Mouse (Mus musculus): ENCODE measurements around the gene Prkaca. TPM values are rescaled to one million over a fixed set of nuclear protein-coding genes. Genes with fewer than 3 reads are reported as not detected.

The Prkaca gene
- 251 and 300 TPM in 2 replicates for total RNA-seq (2021)
- long read RNA-seq, experiment 1, transcript Prkaca-201 (10 exons, 2,276 nt), result major isoform, 615 of 652 reads
- long read RNA-seq, experiment 1, partial matches to known transcripts, result 31 of 652 reads
- long read RNA-seq, experiment 1, other reads (novel, unspliced or antisense), result 6 of 652 reads
- long read RNA-seq, experiment 2, transcript Prkaca-201 (10 exons, 2,276 nt), result major isoform, 392 of 422 reads
- long read RNA-seq, experiment 2, partial matches to known transcripts, result 27 of 422 reads
- long read RNA-seq, experiment 2, other reads (novel, unspliced or antisense), result 3 of 422 reads

DNA sequence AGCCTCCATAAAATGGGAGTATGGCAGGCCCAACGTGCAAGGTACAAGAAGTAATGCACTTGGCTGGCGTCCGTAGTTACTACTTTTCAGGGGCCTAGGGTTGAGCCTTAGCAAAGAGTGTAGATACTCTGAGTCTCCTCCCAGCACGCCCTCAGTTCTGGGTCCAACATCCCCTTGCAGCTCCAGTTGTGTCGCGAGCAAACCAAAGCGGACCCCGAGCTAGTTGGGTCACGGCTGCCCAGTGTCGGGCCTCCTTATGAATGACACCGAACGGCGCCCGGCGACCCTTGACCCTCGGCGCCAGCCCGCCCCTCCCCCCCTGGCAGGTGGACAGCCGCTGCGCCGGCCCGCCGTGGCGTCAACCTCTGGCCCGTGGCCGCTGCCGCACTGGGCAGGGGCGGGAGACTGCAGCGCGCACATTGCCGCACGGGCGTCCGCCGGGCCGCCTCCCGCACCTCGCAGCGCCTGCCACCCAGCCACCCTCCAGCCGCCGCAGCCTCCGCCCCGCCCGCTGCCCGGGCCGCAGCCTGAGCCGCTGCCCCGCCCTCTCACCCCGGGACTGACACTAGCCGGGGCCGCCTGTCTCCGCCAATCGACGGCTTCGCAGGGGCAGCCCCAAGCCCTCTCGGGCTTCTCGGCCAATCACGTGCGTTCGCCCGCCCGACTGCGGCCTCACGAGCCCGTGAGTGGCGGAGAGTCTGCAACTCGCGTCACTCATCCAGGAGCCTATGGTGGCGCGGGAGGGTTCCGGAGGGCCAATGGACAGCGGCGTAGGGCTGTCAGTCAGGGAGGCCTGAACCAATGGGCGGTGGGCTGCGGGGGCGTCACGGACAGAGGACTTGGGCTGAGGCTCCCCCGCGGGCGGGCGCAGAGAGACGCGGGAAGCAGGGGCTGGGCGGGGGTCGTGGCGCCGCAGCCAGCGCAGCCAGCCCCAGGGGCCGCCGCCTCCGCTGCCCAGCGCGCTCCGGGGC lies at the start of gene Prkaca:
Gene Prkaca (plus strand): TSS at position 844 of the 971 bp plus-strand sequence.
- DNase-seq, result peak; percentile 99

DNA sequence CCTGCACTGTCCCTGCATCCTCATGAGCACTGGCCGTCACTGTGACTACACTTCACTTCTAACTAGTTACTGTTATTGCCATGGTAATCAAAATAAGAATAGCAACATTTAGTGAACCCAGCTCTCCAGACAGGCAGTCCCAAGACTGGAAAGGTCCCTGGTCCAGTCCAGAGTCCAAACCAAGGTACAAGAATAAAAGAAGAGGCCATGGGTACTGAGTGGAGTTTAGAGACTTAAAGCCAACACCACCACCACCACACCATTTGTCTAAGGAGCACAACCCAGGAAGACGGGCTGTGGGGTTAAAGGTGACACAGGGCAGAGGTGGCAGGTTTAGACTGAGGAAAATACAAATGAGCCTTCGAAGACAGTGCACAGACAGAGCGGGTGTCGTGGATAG lies 48.2 kb upstream of the Prkaca start:
- no peak for DNase-seq

DNA sequence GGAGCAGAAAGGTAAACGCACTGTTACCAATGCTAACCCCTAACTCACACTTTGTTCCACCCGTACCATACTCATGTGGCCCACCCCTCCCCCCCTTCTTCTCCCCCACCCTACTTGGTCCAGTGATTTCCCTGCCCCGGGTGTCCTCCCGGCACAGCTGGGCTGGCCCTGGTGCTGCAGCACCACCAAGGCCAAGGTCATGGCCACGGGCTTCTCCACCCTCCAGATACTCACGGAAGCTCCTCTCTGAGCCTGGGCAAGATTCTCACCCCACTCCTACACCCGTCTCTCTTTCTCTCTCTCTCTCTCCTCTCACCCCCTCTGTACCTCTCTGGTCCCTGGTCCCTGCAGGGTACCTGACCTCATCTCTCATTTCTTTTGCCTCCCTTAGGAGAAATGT lies 46.5 kb upstream of the Prkaca start:
- peak; percentile 87 for DNase-seq

DNA sequence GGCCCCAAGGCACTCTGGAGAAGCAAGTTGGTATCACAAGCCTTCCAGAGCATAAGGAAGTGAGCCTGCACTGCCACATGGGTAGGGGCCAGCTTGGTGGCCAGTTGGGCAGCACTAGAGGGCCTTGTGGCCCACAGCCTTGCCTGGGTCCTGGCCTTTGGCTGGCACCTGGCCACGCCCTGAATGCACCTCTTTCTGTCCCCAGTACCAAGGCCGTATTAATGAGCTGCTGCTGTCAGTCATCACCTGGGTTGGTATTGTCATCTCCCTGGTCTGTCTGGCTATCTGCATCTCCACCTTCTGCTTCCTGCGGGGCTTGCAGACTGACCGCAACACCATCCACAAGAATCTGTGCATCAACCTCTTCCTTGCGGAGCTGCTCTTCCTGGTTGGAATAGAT lies 38.6 kb upstream of the Prkaca start:
- DNase-seq, result no peak

DNA sequence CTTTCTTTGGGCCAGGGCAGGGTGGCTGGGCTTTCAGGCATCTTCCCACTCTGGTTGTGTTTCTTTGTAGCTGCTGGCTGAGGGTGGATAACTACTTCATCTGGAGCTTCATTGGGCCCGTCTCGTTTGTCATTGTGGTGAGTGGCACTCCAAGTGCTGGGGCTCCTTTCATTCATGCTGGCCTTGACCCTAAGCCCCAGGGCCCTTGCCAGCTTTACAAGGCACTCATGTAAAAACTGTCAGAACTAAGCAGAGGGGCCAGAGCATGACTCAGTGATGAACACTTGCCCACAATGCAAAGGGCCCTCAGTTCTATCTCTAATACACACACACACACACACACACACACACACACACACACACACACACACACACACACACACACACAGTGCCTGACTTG lies 37.8 kb upstream of the Prkaca start:
- peak; percentile 56 for DNase-seq

DNA sequence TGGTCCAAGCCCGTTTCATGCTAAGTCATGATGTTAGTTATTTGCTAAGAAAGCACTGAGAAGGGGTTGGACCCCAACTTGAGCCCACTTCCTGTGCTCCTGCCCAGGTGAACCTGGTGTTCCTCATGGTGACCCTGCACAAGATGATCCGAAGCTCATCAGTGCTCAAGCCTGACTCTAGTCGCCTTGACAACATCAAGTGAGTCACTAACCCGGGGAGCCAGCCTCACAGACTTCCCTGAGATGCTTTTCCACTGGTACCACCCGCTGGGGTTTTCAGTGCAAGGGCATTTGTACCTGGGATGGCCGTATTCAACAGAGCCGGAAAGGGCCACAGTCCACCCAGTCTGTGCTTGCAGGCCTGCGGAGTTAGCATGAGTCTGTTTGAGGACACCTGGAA lies 37.4 kb upstream of the Prkaca start:
- DNase-seq, result no peak

DNA sequence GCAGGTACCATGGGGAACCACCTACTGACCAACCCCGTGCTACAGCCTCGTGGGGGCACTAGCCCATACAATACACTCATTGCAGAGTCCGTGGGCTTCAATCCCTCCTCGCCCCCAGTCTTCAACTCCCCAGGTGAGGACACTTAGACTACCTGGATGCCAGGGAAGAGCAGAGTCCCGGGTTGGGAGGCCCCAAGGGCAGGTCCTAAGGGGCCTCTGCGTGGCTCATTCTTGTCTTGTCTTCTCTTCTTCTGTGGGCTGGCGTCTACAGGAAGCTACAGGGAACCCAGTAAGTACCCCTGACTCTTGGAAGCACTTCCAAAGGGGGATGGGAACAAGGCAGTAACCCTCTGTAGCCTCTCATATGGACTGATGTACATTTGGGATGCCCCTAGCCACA lies 35.1 kb upstream of the Prkaca start:
- no peak for DNase-seq

DNA sequence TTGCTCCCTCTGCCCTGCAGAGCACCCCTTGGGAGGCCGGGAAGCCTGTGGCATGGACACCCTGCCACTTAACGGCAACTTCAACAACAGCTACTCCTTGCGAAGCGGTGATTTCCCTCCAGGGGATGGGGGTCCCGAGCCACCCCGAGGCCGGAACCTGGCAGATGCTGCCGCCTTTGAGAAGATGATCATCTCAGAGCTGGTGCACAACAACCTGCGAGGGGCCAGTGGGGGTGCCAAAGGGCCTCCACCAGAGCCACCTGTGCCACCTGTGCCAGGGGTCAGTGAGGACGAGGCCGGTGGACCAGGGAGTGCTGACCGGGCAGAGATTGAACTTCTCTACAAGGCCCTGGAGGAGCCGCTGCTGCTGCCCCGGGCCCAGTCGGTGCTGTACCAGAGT lies 34.5 kb upstream of the Prkaca start:
- no peak for DNase-seq

DNA sequence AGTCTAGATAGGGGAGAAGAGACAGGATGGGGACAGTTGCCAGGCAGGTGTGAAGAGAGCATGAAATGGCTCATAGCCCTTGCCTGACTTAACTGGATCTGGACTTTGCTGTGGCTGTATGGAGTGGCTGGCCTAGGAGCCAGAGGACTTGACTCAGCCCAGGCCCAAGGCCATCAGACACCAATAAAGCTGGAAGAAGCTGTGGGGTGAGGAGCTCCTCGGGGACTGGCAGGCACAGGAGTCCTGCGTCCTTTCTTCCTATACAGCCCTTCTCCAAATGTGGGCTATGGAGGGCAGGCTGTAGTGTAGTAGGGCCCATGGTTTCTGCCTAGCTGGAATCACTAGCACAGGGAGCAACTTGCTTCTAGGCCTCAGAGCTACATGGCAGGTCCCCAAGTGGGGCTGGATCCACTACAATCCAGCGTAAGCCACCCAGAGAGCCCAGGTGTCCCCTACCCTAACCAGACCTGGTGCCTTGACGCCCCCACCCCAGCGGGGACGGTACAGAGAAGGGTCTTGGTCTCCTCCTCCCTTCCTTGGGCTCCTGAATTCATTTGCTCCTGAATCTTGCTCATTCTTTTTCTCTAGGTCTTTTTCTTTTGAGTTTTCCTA lies 31.6 kb upstream of the Prkaca start:
- peak; percentile 62 for DNase-seq

DNA sequence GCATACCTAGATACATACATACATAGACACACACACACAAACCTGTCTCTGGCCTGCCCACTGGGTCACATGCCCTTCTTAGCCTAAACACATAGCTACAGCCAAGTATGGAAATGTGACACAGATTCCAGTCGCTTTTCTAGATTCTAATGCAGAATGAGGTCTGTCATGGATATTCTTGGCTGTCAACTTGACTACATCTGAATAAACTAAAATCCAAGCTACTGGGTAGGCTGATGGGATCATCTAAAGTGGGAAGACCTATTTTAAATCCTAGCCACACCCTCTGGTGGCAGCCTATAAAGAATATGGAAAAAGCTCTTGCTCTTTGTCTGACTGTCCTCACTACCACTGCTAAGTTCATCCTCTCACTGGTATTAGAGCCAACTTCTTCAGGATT lies 30.3 kb upstream of the Prkaca start:
- DNase-seq, result no peak

DNA sequence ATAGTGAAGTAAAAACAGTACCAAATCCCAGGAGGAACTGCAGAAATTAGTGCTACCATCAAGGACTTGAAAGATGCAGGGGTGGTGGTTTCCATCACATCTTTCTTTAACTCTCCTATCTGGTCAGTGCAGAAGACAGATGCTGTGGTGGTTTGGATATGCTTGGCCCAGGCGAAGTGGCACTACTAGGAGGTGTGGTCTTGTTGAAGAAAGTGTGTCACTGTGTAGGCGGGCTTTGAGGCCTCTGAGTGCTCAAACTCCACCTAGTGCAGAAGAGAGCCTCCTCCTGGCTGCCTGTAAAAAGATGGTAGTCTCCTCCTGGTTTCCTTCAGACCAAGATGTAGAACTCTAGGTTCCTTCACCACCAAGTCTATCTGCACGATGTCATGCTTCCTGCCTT lies 27.3 kb upstream of the Prkaca start:
- no peak for DNase-seq

DNA sequence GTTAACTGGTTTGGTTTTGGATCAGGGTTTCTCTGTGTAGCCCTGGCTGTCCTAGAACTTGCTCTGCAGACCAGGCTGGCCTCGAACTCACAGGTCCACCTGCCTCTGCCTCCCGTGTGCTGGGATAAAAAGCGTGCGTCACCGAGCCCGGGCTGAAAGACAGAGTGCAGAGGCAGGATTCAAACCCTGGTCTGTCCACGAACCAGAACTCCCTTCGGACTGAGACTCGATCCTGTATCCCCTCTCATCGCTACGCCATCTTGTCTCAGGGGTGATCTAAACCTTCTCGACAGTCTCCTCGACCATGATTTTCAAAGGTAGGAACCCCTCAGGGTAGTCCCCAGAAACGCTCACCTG lies 18.1 kb upstream of the Prkaca start:
- no peak for DNase-seq

DNA sequence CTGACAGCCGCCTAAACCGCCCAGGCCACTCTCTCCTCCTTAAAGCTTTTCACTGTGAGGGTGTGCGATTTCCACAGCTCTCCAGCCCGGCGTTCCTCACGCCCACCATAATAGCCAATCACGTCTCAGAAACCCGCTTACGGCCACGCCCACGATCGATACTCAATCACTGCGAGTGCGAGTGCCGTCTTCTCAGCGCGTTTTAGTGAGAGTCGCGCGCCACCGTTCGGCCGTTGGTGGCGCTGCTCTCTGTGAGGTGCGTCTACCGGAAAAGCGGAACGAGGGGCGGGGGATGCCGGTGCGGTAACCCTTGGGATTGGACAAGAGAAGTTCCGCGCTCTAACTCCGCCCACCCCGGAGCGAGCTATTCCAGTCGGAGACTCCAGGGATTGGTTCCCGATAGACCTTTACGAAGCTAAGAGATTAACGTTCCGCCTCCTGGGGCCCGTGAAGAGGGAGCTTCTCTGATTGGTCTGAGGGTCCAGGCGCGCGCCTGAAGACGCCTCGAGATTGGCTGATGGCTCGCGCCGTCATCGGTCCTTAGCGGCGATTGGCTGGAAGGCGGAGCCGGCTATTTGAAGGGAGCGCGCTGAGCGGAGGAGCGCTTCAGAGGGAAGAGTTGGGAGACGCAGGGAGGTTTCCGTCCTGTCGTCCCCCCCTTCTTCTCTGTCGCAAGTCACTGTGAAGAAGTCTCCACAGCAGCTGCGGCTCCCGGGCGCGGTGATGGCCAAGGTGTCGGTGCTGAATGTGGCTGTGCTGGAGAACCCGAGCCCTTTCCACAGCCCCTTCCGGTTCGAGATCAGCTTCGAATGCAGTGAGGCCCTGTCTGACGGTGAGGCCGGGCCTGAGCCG lies 17.5 kb upstream of the Prkaca start, which contains the start of the genes Gm10644 and Asf1b:
Gene Gm10644 (minus strand): TSS at position 100 of the 852 bp plus-strand sequence.
Gene Asf1b (plus strand): TSS at position 402 of the 852 bp plus-strand sequence.
- DNase-seq, result peak; percentile 99

DNA sequence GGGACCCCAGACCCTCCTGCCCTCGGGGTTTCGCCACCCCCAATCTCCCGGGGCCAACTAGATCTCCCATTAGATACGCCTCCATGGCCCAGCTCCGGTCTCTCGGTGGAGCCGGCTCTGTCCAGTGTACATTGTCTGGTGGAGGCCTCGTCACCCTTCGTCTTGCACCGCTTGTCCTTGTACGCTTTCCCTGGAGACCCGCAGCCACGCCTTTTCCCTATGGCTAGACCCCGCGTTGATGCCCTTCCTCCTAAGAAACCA lies 16.9 kb upstream of the Prkaca start:
- no peak for DNase-seq

DNA sequence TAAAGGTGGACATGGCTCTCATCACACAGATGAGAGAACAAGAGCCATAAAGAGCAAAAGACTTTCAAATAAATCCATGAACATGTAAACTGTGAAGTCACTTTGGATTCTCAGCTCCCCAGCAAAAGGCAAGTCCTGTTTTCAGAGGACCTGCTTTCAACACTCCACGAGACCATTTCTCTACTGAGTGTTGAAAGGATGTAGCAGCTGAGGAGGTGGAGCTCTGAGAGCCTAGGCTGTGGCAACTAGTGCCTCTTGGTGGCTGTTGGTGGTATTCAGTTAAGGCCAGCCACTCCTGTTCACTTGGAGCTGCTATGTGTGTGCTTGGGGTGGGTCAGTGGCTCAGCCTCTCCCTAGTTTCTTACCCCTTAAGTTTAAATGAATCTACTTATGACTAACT lies 16.0 kb upstream of the Prkaca start:
- peak; percentile 39 for DNase-seq

DNA sequence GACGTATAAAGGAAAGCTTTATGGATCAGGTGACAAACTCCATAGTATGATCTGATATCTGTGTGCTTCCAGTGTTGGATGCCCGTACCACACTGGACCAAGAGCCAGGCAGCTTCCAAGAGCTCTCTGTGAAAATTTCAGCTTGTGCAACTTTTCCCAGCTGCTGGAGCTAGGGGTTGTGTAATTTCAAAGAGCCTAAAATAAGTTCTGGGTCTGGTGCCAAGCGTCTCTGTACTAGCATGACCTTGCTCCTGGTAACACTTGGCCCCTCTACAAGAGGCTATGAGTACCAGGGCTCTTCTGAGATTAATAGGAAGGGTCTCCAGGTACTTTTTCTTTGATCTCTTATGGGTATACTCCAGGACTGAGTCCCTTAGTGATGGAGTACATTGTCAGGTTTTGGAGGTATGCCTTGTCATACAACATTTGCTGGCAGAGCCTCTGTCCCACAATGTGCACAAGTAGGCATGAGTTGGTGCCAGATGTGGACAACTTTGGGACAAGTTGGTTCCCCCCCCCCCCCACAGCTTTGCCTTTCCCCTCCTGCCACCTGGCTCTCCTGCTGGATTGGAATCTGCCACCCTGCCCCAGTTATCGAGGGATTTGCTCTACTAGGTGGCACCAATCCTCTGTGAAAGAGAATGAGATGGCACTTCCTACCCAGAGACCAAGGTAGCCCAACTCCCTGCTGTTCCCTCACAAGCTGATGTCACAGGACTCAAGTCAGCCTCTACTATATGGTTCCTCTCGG lies 8.6 kb upstream of the Prkaca start:
- peak; percentile 77 for DNase-seq

DNA sequence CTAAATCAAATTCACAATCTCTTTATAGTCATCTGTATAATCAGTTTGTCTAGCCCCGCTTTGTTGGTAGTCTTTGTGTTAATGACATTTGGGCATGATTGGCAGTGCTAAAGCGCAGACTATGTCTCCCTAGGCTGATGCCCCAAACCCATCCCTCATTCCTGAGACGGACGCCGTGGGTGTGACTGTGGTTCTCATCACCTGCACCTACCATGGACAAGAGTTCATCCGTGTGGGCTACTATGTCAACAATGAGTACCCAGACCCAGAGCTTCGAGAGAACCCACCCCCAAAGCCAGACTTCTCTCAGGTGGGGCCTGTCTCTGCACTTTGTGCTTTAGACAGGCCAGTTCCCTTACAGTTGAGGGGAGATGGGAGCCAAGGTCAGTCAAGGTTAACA lies 5.1 kb upstream of the Prkaca start:
- DNase-seq, result no peak

DNA sequence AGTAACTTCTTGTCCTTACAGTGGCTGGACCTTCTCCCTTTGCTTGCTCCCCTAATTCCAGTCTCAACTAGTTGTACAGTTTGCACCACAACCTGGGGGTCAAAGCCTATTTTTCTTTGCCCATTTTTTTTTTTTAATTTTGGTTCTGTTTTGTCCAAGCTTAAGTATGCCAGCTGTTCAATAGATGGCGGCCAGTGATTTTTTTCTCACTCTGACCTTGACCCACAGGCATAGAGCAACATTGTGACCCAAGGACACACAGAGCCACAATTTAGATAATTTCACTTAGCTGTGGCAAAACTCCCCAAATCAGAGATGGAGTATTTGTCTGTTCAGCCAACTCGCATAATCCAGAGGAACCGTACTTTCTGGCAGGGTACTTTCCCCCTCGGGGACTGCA lies 1.7 kb upstream of the Prkaca start:
- DNase-seq, result no peak

DNA sequence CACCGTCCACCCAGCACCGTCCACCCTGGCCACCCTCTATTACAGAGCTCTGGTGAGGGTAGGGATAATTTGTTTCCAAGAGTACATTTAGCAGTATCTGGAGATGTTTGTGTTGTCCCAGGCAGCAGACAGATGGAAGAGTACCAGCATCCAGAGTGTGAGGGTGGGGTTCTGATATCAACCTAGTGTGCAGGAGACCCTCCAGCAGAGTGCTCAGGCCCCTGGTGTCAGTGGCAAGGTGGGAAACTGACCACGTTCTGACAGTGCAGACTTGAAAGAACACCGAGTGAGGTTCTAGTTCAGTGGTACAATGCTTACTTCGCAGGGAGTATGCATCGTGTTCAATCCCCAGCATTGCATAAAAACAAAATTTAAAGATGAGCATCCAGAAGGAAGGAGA lies 1.1 kb upstream of the Prkaca start:
- DNase-seq, result no peak

DNA sequence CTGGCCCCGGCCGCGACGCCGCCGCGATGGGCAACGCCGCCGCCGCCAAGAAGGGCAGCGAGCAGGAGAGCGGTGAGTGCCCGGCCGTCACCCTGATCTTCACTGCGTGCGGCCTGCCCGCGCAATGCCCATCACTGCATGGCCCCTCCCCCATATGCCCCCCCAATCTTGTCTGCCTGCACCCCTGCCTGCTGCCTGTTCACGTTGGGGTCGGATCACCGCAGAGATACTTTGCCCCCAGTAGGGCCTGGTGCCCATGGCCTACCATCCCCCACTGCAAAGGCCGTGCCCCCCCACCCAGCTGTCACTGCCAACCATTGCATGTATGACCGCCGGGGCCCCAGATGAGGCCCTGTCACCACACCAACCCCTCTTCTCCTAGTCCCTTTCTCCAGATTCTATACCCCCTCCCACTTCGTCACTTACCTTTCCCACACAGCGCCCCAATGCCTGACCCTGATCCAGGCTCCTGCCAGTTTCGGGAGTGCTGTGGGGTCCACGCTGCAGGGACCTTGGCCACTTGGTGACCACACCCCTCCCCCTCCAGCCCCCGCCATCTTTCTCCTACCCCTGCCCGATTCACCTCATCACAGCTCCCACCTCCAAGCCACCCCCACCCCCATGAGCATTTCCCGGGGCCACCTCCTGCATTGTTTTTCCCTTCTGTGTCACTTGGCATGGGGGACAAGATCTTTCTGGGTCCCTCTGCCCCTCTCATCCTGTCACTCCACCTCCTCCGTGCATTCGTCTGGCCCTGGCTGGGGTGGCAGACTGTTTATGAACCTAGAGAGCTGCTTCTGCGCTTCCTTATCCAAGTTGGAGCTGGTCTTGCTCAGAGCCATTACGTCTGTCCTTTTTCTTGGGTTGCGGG lies 603 bp downstream of the Prkaca start:
- peak; percentile 56 for DNase-seq

DNA sequence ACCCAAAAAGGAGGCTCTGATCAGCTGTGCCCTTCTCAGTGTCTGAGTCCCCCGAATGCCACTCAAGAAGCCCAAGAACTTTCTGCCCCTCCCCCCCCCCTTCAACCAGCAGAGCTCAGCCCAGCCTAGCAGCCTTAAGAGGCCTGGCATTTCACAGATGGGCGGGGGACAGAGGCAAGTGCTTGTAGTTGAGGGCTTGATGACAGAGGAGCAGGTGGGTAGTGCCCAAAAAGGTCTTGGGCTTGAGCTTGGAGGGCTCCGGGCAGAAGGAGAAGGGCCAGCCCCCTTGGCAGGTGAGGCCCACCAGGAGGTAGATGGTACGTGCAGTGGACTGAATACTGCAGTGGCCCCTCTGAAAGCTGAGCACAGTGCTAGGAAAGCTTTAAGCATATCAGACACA lies 1.7 kb downstream of the Prkaca start:
- DNase-seq, result no peak
